Mouse (Mus musculus) monocyte, adult 5-6 weeks (primary cell): ENCODE measurements around the gene Ppp4r2. TPM values are rescaled to one million over a fixed set of nuclear protein-coding genes. Genes with fewer than 3 reads are reported as not detected.

ENCODE experiments used
- ATAC-seq: fragments of 153-309, 156-312 bp; replicated peaks from 2 replicates; pipeline ENCODE4 v1.8.0; 2017; ENCODE audit warnings: mild to moderate bottlenecking; ENCODE audit not compliant: low TSS enrichment, insufficient number of reproducible peaks, severe bottlenecking, poor library complexity, low FRiP score
- total RNA-seq: library from RNA; stranded (forward); fragments of 200-1000, 200-491, 200-594 nt; gene quantifications from 3 replicates; pipeline ENCODE4 v1.2.3, GENCODE M21; 2017

The Ppp4r2 gene
- total RNA-seq, 1 experiment from 2014 or later = 121 TPM

DNA sequence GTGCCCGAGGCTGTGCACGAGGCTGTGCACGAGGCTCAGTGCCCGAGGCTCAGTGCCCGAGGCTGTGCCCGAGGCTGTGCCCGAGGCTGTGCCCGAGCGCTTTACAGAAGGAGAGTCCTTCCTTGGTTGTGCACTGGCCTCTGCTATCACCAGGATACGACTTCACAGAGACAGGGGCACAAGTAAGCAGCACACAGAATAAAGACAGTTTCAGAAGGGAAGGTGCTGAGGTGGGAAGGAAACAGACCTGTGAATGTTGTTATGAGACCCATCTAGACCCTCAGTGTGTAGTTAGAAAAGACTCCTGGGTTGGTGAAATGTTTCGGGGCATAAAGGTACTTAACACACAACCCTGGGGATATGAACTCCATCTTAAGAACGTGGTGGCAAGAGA is 43.2 kb downstream of the Ppp4r2 start:
- ATAC-seq = no peak

DNA sequence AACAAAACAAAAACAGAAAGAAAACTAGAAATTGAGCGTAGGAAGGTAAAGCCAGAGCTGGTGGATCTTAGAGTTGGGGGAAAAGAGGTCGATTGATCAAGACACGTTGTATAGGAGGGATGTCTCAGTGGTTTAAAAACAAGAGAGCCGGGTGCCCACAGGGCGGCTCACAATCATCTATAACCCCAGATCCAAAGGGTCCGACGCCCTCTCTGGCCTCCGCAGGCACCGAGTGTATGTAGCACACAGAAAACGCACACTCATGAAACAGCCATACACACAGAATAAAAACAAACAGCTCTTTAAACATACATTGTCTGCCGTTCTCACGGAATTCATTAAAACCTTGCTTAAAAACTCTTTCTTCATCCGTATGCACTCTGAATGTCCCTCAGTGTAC is 45.1 kb downstream of the Ppp4r2 start:
- no peak for ATAC-seq

DNA sequence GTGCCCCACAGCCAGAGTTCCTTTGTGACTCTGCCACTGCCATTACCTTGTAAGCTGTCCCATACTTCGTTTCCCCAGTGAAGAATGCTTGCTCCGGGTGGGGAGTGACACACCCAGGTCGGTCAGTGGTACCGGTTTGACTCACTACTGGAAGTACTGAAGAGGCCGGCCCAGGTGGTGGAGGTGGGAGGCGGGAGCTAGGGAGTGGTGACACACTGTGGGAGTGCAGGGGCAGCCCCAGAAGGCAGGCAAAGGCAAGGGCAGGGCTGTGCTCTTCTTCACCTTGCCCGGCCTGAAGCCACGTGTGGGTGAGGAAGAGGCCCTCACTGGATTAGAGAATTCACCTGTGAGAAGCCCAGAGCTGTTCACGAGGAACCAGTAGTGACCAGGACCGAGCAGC is 46.2 kb downstream of the Ppp4r2 start:
- ATAC-seq = no peak

DNA sequence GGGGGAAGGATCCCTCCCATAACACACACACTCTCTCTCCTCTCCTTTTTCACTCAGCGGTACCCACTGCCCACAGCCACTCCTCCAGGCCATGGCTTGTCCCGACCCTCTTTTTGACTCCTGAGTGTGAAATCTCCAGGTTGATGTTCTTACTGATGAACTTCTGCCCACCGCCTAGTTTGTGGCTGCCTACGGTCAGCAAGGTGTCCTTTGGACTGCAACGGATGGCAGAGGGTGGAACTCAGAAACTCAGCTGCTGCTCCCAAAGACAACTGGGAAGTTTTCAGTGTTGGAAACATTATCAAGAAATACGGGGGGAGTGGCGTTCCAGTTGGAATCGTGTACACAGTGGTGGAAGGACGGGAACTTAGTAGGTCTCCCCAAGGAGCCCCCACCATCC is 48.2 kb downstream of the Ppp4r2 start:
- ATAC-seq = no peak

DNA sequence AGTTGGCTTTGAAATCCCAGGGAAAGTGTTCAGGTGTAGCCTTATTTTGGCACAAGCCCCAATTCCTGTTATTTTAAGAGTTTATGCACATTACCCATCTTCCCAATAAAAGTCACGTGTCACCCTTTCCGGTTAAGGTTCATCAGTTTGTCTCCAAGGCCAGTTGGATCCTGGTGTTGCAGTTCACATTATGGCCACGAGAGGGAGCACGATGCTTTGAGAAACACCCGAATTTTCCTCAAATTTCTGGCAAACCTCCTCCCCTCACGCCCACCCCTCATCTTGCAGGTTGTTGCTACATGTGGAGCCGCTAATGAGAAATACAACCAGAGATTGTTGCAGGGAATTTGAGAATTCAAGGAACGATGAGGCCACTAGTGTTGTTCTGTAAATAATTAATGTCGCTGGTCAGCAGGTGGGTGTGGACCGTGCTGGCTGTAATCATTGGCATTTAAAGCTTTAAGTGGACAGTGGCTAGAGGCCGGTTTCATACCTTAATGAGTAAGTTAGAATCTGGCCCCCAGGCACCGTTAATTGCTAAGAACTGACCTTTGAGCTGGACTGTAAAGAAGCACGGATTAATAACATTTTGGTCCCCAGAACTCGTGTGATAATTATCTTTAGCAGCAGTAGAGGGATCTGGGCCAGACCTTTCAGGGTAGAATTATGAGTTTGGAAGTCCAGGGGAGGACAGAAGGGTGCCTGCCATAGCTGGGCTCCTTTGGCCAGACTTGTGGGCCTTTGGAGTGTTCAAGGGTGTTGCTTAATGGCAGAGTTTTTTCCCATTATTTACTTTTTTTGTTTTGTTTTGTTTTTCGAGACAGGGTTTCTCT is 49.2 kb downstream of the Ppp4r2 start:
- ATAC-seq = no peak; the same call in 1 of the 2 replicates

DNA sequence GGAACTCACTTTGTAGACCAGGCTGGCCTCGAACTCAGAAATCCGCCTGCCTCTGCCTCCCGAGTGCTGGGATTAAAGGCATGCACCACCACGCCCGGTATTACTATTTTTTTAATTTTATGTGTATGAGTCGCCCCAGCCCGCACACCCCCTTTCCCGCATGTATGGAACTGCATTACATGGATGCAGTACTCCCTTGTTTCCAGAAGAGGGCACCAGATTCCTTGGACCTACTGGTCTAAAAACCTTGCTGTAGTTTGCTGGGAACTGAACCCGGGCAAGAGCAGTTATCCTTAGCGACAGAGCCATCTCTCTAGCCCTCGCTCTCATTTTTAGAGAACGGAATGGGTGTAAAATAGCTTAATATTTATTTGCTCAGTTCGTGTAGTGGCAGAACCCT is 49.8 kb downstream of the Ppp4r2 start:
- ATAC-seq = 0 out of 2 replicates have a peak, but pooled peaks have one; percentile 41

DNA sequence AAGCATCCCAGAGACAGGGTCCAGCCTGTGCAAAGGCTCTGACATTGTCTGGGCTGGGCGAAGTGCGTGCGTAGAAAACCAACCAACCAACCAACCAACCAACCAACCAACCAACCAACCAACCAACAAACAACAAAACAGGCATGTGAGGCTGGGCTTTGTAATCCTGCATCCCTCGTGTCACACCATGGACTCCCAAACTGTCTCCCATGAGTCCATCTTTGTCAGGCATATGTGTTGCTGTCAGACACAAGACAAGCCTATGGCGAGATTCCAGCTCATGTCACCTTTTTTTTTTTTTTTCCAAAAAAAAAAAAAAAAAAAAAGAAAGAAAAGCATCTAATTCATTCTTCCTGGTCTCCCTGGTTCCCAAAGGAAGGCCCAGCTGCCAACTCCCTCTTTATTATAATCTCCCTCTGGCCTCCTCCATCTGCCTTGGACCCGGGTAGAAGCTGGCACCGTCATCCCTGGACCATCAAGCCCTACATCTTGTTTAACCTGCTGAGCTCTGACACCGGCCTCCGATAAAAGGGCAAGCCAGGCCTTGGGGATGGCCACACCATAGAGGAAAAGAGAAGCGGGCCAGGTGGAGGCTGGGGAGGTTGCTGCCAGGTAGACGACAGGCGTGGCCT is 51.3 kb downstream of the Ppp4r2 start:
- ATAC-seq = no peak

DNA sequence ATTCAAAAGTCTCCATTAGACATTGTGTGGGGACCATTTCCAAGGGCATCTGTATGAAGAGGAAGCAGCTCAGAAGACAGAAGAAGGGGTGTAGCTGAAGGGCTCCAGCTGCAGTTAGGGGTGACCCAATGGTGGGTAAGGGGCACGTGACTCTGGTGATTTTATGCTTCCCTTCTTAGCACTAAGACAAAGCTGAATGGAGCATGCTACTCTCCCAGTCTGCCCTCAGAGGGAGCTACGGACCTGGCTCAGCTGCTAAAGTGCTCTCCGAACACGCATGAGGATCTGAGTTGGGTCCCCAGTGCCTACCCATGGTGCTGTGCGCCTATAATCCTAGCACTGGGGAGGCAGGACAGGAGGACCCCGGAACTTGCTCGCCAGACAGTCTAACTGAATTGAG is 52.0 kb downstream of the Ppp4r2 start:
- ATAC-seq = no peak

DNA sequence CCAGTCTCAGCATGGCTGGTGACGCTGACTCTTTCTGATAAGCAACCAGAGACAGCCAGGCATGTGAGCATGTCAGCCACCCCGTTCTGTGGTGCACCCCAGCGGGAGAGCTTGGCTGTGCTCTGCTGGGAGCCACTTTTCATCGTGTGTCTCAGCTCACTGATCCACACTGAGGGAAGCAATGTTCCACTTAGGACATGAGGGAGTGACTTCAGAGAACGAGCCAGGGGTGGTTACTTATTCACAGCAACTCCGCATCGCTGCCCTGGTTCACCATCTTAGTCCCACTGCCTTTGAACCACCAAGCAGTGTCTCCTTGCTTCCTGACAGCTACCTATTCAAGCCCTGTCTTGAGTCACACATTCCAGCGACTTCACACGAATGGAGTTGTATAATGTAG is 53.6 kb downstream of the Ppp4r2 start:
- ATAC-seq = no peak

DNA sequence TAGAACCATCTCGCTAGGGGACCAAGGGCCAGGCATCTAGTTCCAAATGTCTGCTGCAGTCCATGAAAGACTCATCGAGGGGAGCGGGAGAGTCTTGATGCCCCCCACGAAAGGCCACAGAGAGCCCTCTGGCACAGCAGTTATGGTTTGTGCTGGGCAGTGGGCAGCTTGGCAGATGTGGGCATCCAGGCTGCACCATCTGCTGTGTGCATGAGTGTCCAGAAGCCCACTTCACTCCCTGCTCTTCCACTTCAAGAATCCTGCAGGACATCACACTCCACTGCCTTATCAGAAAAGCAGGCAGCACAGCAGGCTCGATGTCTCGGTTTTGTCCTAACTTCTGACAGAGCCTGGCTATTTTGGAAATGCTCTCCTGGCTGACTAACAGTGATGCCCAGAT is 55.9 kb downstream of the Ppp4r2 start:
- ATAC-seq = no peak

DNA sequence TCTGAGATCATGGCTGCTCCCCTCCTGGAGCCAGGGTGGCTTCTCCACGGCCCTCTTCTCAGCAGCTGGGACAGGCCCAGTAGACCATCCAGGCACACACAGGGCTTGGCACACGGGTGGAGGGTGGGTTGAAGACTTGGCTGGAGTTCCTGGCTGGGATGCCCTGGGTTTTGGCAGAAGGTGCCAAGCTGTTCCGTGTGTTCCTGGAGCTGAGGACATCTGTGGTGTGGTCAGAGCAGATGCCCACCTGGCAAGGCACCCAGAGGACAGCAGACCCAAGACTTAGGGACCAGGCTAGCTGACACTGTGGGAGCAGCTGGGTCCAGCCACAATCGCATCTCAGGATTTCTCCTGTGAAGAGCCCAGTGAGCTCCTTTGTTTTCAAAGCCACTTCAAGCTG is 59.1 kb downstream of the Ppp4r2 start:
- no peak for ATAC-seq

DNA sequence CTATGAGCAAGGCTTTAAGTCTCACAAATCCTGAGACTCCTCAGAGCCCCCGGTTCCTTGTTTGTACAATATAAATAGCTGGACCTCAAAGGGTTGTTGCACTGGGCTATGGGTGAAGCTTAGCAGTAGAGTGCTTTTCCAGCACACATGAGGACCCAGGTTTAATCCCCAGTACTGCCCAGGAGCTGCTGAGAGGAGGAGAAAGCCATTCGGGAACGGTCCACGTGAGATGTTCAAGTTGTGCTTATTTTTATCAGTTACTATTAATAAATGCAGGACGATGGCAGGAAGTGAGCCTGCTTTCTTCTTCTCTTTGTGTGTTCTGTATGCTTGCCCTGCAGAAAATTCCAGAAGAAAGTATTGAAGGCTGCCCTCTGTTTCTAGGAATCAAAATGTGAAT is 59.7 kb downstream of the Ppp4r2 start:
- ATAC-seq = no peak

DNA sequence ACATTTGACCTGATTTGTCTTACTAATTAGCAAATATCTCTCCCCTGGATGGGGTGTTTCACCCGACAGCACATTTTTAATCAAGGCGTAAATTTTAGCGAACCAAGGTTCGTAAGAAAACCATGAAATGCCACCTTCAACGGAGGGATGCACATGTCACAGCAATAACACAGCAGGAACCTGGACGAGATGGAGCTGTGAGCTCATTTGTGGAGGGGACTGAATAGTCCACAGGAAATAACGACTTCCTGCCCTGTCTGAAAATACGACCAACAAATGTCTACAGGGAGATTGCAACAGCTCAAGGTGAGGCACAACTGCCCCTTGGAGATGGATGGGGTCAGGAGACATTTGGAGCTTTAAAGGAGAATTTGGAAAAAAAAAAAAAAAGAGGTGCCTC is 61.8 kb downstream of the Ppp4r2 start:
- ATAC-seq = no peak

DNA sequence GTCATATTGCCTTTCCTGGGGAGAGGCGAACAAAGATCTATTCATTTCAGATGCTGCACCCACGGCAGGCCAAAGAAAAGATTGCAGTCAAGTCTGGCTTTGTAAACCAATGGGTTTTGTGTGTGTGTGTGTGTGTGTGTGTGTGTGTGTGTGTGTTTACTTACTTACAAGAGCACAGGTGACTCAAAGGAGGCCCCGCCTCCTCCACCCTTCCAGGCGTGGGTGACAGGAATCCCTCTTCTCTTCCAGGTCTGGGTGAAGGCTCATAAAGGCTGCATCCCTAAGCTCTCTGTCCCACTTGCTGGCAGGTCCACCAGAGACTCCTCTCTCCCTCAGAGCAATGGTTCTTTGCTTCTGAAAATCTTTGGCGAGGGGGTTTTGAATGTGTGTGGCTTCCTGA is 63.5 kb downstream of the Ppp4r2 start:
- ATAC-seq = no peak

DNA sequence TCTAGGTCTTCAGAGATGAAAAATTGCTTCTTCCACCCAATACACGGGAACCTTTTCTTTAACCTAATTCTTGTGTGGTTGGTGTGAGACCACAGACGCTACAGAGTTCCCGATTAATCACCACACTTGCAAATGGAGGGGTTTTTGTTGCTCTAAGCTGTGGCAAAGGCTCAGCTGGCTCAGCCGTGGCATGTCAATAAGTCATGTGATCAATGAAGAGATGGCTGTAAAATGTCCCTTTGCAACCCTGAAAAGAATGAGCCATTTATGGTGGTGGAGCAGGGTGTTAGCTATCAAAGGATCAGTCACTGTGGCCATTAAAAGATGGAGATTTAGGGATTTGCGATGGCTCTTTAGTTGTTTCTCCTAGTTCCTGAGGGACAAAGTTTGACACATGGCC is 71.0 kb downstream of the Ppp4r2 start:
- no peak for ATAC-seq

DNA sequence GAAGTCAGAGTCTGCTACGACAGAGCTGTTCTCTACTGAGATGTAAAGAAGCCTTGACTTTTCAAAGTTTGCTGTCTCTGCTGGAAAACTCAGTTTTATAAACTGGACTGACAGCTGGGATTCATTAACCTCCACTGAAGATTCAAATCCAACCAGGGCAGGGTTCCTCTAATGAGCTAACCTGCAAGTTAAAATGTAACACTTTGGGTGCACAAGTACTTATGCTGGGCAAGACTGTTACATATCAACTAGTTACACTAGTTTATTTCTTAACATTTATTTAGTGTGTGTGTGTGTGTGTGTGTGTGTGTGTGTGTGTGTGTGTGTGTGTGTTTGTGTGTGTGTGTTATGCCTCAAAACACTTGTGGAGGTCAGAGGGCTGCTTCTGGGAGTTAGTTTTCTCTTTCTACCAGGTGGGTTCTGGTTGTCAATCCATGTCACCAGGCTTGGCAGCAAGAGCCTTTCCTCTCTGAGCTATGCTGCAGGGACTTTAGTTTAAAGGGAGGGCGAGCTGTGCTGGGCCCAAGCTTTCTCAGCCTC is 76.8 kb downstream of the Ppp4r2 start:
- no peak for ATAC-seq
